Mouse (Mus musculus) Patski (cell line): Measurements from ENCODE around the gene Edem3. TPM values are rescaled to one million over a fixed set of nuclear protein-coding genes. Genes with fewer than 3 reads are reported as not detected.
A peak's percentile ranks its signal among the peaks of the same experiment; 100 is the strongest.
"Not testable (repeated sequence)": the region's sequence is repeated elsewhere in the genome, so short reads cannot be mapped to it uniquely, and the experiment has no call there.

Source experiments
- ATAC-seq: fragments of 100-300 bp; one replicate; pipeline ENCODE4 v1.8.0; 2021
- CTCF ChIA-PET: fragments of 350-600 bp; sonication (Branson Sonifier 250); formaldehyde crosslinking; loops from one replicate; lab custom pipeline; 2022; ENCODE audit warnings: inconsistent platforms; lab: Charles Lee
- POLR2A ChIA-PET: fragments of 350-600 bp; sonication (Branson Sonifier 250); formaldehyde crosslinking; loops from one replicate; lab custom pipeline; 2022; ENCODE audit warnings: antibody characterized with exemption, inconsistent platforms; lab: Charles Lee
- DNase-seq: peaks from one replicate; pipeline ENCODE4 v3.0.0-alpha.2; 2011; ENCODE audit warnings: low read depth, low spot score
- H3K27me3 ChIP-seq: fragments of 371-371 bp; one replicate; pipeline ENCODE4 v1.5.1; 2021
- CTCF ChIP-seq: fragments of 100-300 bp; IDR thresholded peaks from one replicate; pipeline ENCODE4 v1.5.1; 2021
- in situ Hi-C: fragments of 300-500 bp; cut with MboI; formaldehyde crosslinking; loops from 3 replicates; pipeline ENCODE4 v1.11.1; 2018; ENCODE audit warnings: low pct_unique_long_range_greater_than_20kb, mixed read lengths
- polyA plus RNA-seq: library from polyadenylated mRNA; unstranded; gene quantifications from one replicate; pipeline ENCODE4 v1.2.3, GENCODE M21; 2021

The Edem3 gene
- polyA plus RNA-seq, 1 experiment from 2014 or later, result 34.5 TPM

DNA sequence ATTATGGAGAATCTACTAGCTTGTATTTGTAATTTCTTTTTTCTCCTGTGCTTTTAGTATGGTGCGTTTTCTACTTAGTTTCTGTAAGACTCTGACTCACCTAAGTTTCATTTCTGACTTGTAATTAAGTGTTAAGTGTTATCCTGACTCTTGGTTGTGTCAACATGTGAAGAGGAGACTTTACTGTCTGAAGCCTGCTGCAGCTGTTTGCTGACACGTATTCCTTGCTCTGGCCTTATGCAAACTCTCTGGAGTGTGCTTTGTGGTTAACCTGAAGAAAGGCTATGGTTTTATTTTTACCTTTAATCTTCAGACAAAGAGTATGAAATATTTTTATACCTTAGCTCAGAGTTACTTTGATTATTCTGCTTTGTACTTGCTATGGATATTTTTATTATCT is 11.0 kb downstream of the Edem3 start:
- POLR2A ChIA-PET, result no interaction called here
- CTCF ChIA-PET, result interaction anchor here (1.2 kb wide), 1 partner anchor 11 kb away, joined by 3 read pairs; no protein-coding TSS in a partner anchor
- H3K27me3 ChIP-seq, result no peaks in the 10 kb centered on the region
- ATAC-seq, result no peak
- in situ Hi-C loops, result no loop called here
- no peak for DNase-seq
- no peak for TF ChIP-seq CTCF

DNA sequence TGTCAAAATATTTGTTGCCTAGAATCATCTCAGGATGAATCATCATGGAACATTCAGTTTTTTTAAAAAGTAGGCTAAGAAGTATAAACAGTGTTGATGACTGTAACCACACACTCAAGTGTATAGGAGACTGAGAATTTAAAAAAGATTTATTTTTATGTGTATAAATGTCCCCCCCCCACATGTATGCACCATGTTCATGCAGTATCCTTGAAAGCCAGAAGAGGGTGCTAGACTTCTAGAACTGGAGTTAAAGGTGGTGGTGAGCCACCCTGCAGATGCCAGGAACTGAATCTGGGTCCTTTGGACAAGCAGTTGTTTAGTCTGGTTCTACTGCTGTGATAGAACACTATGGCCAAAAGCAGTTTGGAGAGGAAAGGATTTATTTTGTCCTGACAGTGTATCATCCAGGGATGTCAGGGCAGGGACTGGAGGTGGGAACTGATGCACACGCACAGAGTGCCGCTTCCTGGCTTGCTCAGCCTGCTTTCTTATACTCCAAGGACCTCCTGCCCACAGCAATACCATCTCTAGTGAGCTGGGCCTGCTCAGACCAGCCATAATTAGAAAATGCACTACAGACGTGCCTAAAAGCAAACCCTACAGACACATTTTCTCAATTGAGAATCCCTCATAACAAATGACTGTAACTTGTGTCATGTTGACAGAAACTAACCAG is 11.9 kb downstream of the Edem3 start:
- no peak for ATAC-seq

DNA sequence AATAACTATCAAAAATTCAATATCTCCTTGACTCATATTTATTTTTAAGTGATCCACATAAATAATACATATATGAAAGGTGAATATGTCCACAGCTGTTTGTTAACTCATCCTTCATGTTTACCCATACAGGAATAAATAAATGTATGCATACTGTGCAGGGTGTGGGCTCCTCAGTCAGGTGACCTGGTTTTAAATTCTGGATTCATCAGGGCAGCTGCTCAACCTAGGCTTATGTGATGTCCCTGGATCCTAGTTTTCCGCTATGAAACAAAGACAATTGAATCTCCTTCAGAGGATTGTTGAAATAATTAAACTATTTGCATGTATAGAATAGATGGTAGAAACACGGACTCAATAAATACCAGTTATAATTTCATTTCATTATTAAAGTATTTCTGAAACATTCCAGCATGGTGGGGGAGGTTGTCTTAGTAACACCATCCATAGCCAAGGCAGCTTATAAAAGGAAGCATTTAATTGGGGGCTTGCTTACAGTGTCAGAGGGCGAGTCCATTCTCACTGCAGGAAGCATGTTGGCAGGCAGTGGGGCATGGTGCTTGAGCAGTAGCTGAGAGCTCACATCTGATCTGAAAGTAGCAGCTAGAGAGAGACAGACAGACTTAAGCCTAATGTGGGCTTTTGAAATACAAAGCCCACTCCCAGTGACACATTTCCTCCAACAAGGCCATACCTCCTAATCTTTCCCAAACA is 14.2 kb downstream of the Edem3 start:
- TF ChIP-seq CTCF, result no peak
- in situ Hi-C loops, result no loop called here
- POLR2A ChIA-PET, result no interaction called here
- ATAC-seq (no peak), DNase-seq (no peak)
- CTCF ChIA-PET, result interaction anchor here (0.9 to 1.5 kb wide), 2 partner anchors 10 to 16 kb away, joined by 3 to 4 read pairs; no protein-coding TSS in a partner anchor
- no peaks in the 10 kb centered on the region for H3K27me3 ChIP-seq

More for the DNA sequence above, 11.9 kb downstream of the Edem3 start:
- ChIA-PET POLR2A (no interaction called here), CTCF (interaction anchor here (1.2 kb wide), 1 partner anchor 10 kb away, joined by 3 read pairs; no protein-coding TSS in a partner anchor)
- DNase-seq, result no peak
- H3K27me3 ChIP-seq, result no peaks in the 10 kb centered on the region
- peak; percentile 50 for TF ChIP-seq CTCF
- in situ Hi-C loops, result no loop called here

DNA sequence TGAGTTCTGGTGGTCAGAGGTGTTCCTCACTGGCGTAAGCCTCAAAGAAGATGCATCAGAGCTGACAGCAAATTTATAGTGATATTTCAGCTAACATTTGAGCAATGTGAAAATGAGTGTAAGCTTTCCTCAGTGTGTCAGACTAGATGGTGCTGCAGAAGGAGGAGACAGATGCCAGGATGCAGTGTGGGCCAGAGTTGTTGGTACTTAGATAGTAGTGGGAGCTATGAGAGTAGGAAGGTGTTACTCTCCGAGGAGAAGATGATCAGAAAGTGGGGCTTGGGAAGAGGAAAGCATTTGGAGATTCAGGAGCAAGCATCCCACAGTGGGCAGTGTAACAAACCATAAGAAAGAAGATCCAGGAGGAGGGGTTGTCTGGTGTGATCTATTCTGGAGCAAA is 22.4 kb downstream of the Edem3 start:
- no peak for DNase-seq

DNA sequence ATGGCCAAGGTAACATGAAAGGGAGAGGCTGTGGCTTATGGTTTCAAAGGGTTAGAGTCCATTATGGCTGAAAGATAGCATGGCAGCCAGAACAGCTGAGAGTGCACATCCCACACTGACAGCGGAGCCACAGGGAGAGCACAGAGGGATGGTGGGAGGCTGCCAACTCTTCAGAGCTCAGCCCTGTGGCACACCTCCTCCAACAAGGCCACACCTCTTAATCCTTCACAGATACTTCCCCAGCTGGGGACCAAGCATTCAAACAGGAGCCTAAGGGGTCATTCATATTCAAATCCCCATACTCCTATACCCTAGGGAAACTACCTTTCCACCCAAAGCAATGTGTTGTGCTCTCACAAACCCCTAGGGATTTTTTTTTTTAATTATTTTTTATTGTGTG is 23.4 kb downstream of the Edem3 start:
- CTCF ChIA-PET, result interaction anchor here (1.2 kb wide), 1 partner anchor 21 kb away, joined by 3 read pairs; no protein-coding TSS in a partner anchor
- DNase-seq (no peak), ATAC-seq (no peak)
- no peak for TF ChIP-seq CTCF
- POLR2A ChIA-PET, result no interaction called here
- H3K27me3 ChIP-seq, result no peaks in the 10 kb centered on the region
- in situ Hi-C loops, result loop anchor here (25.0 kb wide), 1 partner anchor 959 kb away; no protein-coding TSS in a partner anchor

More for the DNA sequence above, 22.4 kb downstream of the Edem3 start:
- in situ Hi-C loops, result loop anchor here (25.0 kb wide), 1 partner anchor 960 kb away; no protein-coding TSS in a partner anchor
- POLR2A ChIA-PET, result interaction anchor here (0.7 kb wide), 1 partner anchor 16 kb away, joined by 3 read pairs; no protein-coding TSS in a partner anchor
- no peak for TF ChIP-seq CTCF
- CTCF ChIA-PET, result interaction anchor here (1.2 to 1.7 kb wide), 3 partner anchors 9 to 22 kb away, joined by 3 to 4 read pairs (median 3); no protein-coding TSS in a partner anchor
- H3K27me3 ChIP-seq, result no peaks in the 10 kb centered on the region
- no peak for ATAC-seq

DNA sequence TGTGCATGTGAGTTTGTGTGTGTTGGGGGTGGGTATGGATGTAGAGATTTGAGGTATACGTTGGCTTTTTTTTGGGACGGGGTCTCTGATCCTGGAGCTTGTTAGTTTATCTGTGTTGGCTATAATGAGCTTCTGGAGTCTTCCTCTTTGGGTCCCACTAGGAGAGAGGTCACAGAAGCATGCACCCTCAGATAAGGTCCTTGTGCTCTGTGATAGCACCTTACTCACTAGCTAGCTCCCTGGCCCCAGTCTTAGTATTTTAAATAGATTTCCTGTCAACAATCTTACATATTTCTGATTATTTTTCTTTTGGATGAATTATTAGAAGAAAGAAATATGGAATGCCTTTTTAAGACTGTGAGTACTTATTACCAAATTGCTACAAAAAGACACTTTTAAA is 24.1 kb downstream of the Edem3 start:
- DNase-seq (no peak), ATAC-seq (no peak)
- ChIA-PET CTCF (no interaction called here), POLR2A (no interaction called here)
- no peak for TF ChIP-seq CTCF
- no peaks in the 10 kb centered on the region for H3K27me3 ChIP-seq
- in situ Hi-C loops, result loop anchor here (25.0 kb wide), 1 partner anchor 958 kb away; no protein-coding TSS in a partner anchor

DNA sequence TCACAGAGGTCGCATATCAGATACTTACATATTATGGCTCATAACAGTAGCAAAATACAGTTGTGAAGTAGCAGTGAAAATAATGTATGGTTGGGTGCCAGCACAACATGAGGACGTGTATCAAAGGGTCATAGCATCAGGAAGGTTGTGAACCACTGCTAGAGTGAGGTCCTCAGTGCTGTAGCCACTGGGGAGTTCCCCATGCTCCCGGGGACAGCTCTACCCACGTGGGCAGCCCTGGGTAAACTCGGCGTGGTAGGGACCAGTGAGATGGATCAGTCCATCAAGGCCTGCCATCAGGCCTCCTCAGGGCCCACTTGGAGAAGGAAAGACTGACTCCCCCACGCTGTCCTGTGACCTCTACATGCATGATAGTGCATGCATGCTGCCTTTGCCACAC is 26.3 kb downstream of the Edem3 start:
- H3K27me3 ChIP-seq, result no peaks in the 10 kb centered on the region
- TF ChIP-seq CTCF, result no peak
- no peak for DNase-seq
- in situ Hi-C loops, result loop anchor here (25.0 kb wide), 1 partner anchor 956 kb away; no protein-coding TSS in a partner anchor
- no peak for ATAC-seq
- ChIA-PET POLR2A (no interaction called here), CTCF (no interaction called here)

DNA sequence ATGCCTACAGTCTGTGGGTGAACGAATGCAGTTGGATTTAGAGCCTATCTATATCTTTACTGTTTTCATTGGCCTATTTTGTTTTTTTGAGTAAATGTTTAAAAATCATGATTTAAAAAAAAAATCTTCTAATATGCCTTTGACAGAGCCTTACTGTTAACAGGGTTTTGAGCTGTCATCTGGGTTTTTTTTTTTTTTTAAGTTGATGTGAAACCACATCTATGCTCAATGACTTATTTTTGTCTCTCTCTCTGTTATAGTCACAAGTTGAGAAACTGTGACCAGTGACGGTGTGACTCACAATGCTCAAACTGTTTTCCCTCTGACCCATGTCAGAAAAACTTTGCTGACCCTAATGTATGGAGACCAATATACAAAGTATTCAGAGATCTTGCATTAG is 28.2 kb downstream of the Edem3 start:
- ChIA-PET CTCF (interaction anchor here (1.0 kb wide), 1 partner anchor 23 kb away, joined by 3 read pairs; no protein-coding TSS in a partner anchor), POLR2A (no interaction called here)
- no peak for TF ChIP-seq CTCF
- DNase-seq (no peak), ATAC-seq (no peak)
- in situ Hi-C loops, result loop anchor here (25.0 kb wide), 1 partner anchor 954 kb away; no protein-coding TSS in a partner anchor
- no peaks in the 10 kb centered on the region for H3K27me3 ChIP-seq

DNA sequence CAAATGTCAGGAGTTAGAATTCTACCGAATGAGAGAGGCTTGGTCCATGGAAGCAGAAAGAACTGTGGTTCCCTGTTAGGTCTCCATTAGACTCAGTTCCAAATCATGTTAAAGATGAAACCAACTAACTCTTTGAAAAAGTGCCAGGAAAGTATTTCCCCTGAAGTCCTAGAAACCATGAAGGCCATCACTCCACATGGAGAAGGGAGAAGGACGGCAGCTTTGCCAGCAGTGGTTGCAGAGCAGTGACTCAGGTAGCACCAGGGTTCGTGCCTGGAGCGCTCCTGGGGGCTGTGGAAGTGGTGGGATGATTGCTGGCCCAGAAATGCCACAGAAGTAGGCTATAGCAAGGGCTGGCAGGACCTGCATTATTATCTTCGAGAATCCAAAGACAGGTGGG is 31.2 kb downstream of the Edem3 start:
- ChIA-PET POLR2A (no interaction called here), CTCF (no interaction called here)
- in situ Hi-C loops, result loop anchor here (25.0 kb wide), 1 partner anchor 951 kb away; no protein-coding TSS in a partner anchor
- no peaks in the 10 kb centered on the region for H3K27me3 ChIP-seq
- DNase-seq, result no peak
- TF ChIP-seq CTCF, result no peak
- ATAC-seq, result no peak

DNA sequence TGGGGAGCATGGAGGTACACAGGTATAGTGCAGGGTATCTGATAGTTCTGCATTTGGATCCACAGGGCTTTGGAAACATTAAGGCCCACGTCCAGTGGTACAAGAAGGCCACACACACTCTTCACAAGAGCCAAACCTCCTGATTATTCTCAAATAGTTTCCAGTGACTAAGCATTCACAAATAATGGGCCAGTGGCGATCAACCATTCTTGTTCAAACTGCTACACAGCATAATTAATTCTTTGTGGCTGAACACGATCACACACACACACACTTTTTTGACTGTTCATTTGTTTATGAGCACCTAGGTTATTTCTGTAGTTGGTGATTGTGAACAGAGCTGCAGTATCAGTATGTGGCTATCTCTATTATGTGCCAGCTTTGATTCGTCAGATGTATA is 34.0 kb downstream of the Edem3 start:
- CTCF ChIA-PET, result interaction anchor here (1.2 kb wide), 1 partner anchor 11 kb away, joined by 3 read pairs; no protein-coding TSS in a partner anchor
- no peak for ATAC-seq
- TF ChIP-seq CTCF, result no peak
- no peak for DNase-seq
- H3K27me3 ChIP-seq, result no peaks in the 10 kb centered on the region
- POLR2A ChIA-PET, result no interaction called here
- in situ Hi-C loops, result loop anchor here (25.0 kb wide), 1 partner anchor 948 kb away; no protein-coding TSS in a partner anchor

DNA sequence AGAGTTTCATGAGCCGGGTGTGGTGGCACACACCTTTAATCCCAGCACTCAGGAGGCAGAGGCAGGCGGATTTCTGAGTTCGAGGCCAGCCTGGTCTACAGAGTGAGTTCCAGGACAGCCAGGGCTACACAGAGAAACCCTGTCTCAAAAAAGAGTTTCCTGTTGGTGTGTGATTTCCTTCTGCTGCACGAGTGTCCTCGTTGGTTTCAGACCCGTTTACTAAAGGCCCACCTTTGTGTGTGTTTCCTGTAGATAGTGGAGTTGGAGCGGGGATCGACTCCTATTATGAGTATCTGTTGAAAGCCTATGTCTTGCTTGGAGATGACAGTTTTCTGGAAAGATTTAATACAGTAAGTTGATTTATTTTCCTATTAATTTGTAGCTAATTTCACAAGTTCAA is 36.9 kb downstream of the Edem3 start:
- ATAC-seq, H3K27me3 ChIP-seq, DNase-seq, POLR2A ChIA-PET: not testable (repeated sequence)
- in situ Hi-C loops, result loop anchor here (25.0 kb wide), 1 partner anchor 945 kb away; no protein-coding TSS in a partner anchor
- CTCF ChIA-PET, result interaction anchor here (0.9 kb wide), 1 partner anchor 17 kb away, joined by 3 read pairs; no protein-coding TSS in a partner anchor

DNA sequence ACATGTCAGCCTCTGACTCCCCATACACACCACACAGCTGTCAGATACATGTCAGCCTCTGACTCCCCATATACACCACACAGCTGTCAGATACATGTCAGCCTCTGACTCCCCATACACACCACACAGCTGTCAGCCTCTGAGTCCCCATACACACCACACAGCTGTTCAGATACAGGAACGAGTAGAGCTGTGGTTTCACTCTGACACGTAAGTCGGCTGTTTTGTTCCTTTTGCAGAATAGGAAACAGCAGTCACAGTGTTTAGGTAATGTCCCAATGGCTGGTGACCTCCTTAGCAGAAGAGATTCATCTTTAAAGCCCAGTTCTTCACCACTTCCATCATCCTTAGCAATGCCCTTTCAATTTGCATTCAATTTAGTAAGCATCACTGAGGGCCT is 47.6 kb downstream of the Edem3 start:
- CTCF ChIA-PET, H3K27me3 ChIP-seq, in situ Hi-C loops, POLR2A ChIA-PET, ATAC-seq, DNase-seq: not testable (repeated sequence)
